Mouse (Mus musculus) bone marrow macrophage, adult 2 months (primary cell): ENCODE measurements around the gene 9530053A07Rik.

ENCODE experiments used
- CTCF ChIP-seq: IDR thresholded peaks from 2 replicates; pipeline ENCODE4 v1.5.1; 2012; ENCODE audit warnings: low read depth, mild to moderate bottlenecking, low read length, moderate library complexity
- POLR2A ChIP-seq: IDR thresholded peaks from 2 replicates; pipeline ENCODE4 v1.6.1; 2012; ENCODE audit warnings: mild to moderate bottlenecking, low read depth, low read length, borderline replicate concordance

GRCm38 (mm10) chr7:28191903-28192302, 62.6 kb downstream of the 9530053A07Rik start:
- TF ChIP-seq CTCF = no peak
- no peak for TF ChIP-seq POLR2A
